Mouse (Mus musculus): ENCODE data around the gene Plscr2.

DNA sequence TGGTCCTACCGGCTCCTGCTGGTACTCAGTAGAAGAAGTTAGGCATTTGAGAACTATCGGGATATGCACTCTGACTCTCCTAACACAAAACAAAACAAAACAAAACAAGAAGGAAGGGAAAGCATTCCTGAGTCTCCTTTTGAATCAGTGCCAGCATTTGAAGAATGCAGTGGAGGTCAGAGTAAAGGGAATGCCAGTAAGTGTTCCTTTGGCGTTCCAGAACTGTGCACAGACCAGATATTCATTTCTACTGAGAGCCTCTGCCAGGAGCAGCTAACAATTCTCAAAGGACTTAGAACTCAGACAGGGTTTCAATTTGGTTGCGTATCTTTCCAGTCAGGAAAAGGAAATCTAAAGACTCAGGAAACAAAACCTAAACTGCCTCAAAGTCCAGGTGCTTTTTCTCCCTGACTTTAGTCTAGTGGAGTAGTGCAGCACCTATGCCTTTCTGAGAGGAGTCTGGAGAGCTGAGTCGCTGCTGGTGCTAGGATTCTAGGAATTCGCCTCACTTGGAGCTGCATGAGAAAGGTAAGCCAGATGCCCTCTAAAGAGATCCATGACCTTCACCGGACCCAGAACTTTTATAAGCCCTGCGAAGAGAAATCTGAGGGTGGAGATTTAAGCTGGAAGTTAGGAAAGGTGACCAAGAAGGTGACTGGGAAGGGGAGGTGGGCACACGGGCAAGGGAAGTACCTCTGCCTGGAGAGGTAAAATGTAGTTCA, at the start of gene Plscr2:
- TF ChIP-seq CTCF (IDR thresholded peaks at IDR 0.05; ENCODE audit: low read depth), result no peak
- TF ChIP-seq EP300 (IDR thresholded peaks at IDR 0.05; ENCODE audit: low read depth), result no peak
